Mouse (Mus musculus) kidney, postnatal 0 days (tissue): ENCODE measurements at regions not wholly inside any gene's neighbourhood (a gene's known extent, or its start where the extent isn't known, plus 50 kb on each side); places are given as distances from the start of the nearest gene placed in this dataset.

ENCODE experiments used
- ATAC-seq: fragments of 200-750 bp; cut with Nextera tagmentation; replicated peaks from 2 replicates; pipeline ENCODE4 v1.8.0; 2017; ENCODE audit warnings: low read depth, moderate number of reproducible peaks, moderate TSS enrichment, moderate library complexity; ENCODE audit not compliant: low FRiP score
- DNase-seq: peaks from one replicate; pipeline ENCODE4 v3.0.0-alpha.2; 2016; ENCODE audit warnings: low spot score
- H3K27ac ChIP-seq: fragments of 300-500 bp; sonication (generic); 2 replicates; pipeline ENCODE4 v1.5.1; 2014; ENCODE audit warnings: mild to moderate bottlenecking
- H3K27me3 ChIP-seq: fragments of 300-500 bp; sonication (generic); 2 replicates; pipeline ENCODE4 v1.6.1; 2014; ENCODE audit warnings: low read length, mixed read lengths; ENCODE audit not compliant: insufficient read depth
- H3K36me3 ChIP-seq: fragments of 300-500 bp; sonication (generic); 2 replicates; pipeline ENCODE4 v1.6.1; 2014; ENCODE audit warnings: low read length, mixed read lengths; ENCODE audit not compliant: insufficient read depth
- H3K4me1 ChIP-seq: fragments of 300-500 bp; sonication (generic); replicated peaks from 2 replicates; pipeline ENCODE4 v1.6.1; 2014; ENCODE audit warnings: antibody characterized with exemption, low read length, mixed read lengths; ENCODE audit not compliant: insufficient read depth
- H3K4me2 ChIP-seq: fragments of 300-500 bp; sonication (generic); 2 replicates; pipeline ENCODE4 v1.6.1; 2014; ENCODE audit warnings: mild to moderate bottlenecking, low read length, moderate library complexity, mixed read lengths
- H3K4me3 ChIP-seq: fragments of 300-500 bp; sonication (generic); replicated peaks from 2 replicates; pipeline ENCODE4 v1.5.1; 2014; ENCODE audit warnings: low read depth, low read length
- H3K9ac ChIP-seq: fragments of 300-500 bp; sonication (generic); 2 replicates; pipeline ENCODE4 v1.6.1; 2014; ENCODE audit warnings: low read depth, low read length
- H3K9me3 ChIP-seq: fragments of 300-500 bp; sonication (generic); replicated peaks from 2 replicates; pipeline ENCODE4 v1.6.1; 2016; ENCODE audit warnings: low read length, inconsistent platforms, mixed read lengths
- CTCF ChIP-seq: IDR thresholded peaks from 2 replicates; pipeline ENCODE4 v1.5.1; 2016; ENCODE audit warnings: antibody characterized with exemption, low read depth, mild to moderate bottlenecking, moderate library complexity
- WGBS: fragments of 180-500 bp; shearing (Covaris S2); extraction: QIAGEN DNeasy Blood & Tissue Kit; methylation state at CpG from one replicate; pipeline ENCODE4 v1.1.7; 2014; 5-methylcytosine and 5-hydroxymethylcytosine counted together

DNA sequence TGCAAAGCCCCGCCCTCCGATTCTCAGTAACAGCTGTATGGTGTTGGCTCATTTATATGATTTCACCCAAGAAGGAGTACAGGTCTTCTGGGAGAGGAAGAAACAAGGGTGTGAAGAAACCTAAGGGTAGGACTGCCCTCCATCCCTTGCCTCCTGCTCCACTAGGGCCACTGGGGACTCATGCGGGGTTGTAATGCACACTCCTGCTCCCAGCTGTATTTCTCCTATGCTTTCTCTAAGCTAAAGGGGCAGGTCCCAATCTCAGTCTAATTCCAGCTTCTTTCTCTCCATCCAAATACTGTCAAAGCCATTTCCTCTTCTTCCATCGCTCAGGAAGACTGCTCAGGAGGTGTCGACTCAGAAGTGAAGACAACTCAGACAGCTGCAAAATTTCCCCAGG, 1977.0 kb upstream of the Lrrc6 start:
- no peak for DNase-seq
- 81% methylated on average over 5 of the region's 5 CpGs for WGBS
- TF ChIP-seq CTCF, result no peak

DNA sequence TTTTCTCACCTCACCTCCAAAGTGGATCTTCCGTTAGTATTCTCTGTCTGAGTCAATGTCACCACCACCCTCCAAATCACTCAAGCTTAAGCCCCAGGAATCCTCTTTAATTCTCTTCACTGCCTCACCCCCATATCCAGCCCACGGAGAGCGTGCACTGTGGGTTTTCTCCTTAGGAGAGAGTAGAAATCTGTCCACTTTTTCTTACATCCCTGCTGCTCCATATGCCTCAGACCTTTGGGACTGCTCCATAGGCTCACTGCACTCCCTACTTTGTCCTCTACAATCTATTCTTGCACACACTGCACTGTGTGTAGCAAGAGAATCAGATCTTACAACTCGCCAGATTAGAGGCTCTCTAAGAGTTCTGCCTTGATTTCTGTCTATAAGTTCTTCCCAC, 1971.2 kb upstream of the Lrrc6 start:
- no peak for ATAC-seq
- no peak for DNase-seq
- H3K9me3 ChIP-seq, result no peaks in the 10 kb centered on the region
- H3K4me2 ChIP-seq, result no peak overlapping the region
- H3K27ac ChIP-seq, result no peak overlapping the region
- WGBS, result 88% methylated on average over 4 of the region's 4 CpGs
- no peaks in the 10 kb centered on the region for H3K27me3 ChIP-seq
- no peaks in the 10 kb centered on the region for H3K4me1 ChIP-seq
- H3K9ac ChIP-seq, result no peak overlapping the region
- no peak overlapping the region for H3K4me3 ChIP-seq
- no peak for TF ChIP-seq CTCF
- H3K36me3 ChIP-seq, result no peaks in the 10 kb centered on the region

More for the DNA sequence above, 1977.0 kb upstream of the Lrrc6 start:
- Histone ChIP-seq H3K4me3 (no peak overlapping the region), H3K4me1 (no peaks in the 10 kb centered on the region), H3K4me2 (no peak overlapping the region), H3K36me3 (no peaks in the 10 kb centered on the region), H3K9me3 (no peaks in the 10 kb centered on the region), H3K9ac (no peak overlapping the region), H3K27ac (no peak overlapping the region), H3K27me3 (no peaks in the 10 kb centered on the region)
- no peak for ATAC-seq

- Histone ChIP-seq H3K36me3 (no peaks in the 10 kb centered on the region), H3K27ac (no peak overlapping the region), H3K27me3 (no peaks in the 10 kb centered on the region), H3K4me2 (no peak overlapping the region), H3K4me3 (no peak overlapping the region), H3K9ac (no peak overlapping the region), H3K9me3 (no peaks in the 10 kb centered on the region), H3K4me1 (no peaks in the 10 kb centered on the region)
- TF ChIP-seq CTCF, result no peak
- ATAC-seq (no peak), DNase-seq (no peak)
- WGBS, result 51% methylated on average over 3 of the region's 3 CpGs
Measured at GRCm38 (mm10) chr15:68462851-68463250, 1962.1 kb upstream of the Lrrc6 start.

DNA sequence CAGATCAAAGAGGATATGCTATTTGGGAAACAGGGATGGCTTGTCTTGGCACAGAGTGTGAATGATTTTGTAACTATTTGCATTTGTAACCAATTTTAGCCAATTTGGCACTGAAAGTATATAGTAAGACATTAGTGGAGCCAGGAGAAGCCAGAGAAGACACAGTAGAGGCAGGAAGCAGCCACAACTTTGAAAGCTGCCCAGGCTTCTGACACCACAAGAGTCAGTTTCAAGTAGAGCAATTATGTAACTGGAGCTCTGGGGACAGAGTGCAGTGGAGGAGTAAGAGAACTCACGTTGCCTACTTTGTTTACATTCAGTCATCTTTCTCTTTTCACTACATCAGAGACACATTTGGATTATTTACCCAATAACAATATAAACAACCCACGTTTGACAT, 1956.5 kb upstream of the Lrrc6 start:
- Histone ChIP-seq H3K27ac (no peak overlapping the region), H3K9ac (no peak overlapping the region), H3K9me3 (no peaks in the 10 kb centered on the region), H3K4me1 (no peaks in the 10 kb centered on the region), H3K27me3 (no peaks in the 10 kb centered on the region), H3K36me3 (no peaks in the 10 kb centered on the region), H3K4me2 (no peak overlapping the region), H3K4me3 (no peak overlapping the region)
- no peak for TF ChIP-seq CTCF
- ATAC-seq (no peak), DNase-seq (no peak)
- 25% methylated on average over 2 of the region's 2 CpGs for WGBS

GRCm38 (mm10) chr15:68451971-68452370, 1951.3 kb upstream of the Lrrc6 start:
- Histone ChIP-seq H3K4me1 (no peaks in the 10 kb centered on the region), H3K4me3 (no peak overlapping the region), H3K4me2 (no peak overlapping the region), H3K9me3 (no peaks in the 10 kb centered on the region), H3K9ac (no peak overlapping the region), H3K27ac (no peak overlapping the region), H3K36me3 (no peaks in the 10 kb centered on the region), H3K27me3 (no peaks in the 10 kb centered on the region)
- DNase-seq (no peak), ATAC-seq (no peak)
- WGBS, result 24% methylated on average over 2 of the region's 2 CpGs
- no peak for TF ChIP-seq CTCF

DNA sequence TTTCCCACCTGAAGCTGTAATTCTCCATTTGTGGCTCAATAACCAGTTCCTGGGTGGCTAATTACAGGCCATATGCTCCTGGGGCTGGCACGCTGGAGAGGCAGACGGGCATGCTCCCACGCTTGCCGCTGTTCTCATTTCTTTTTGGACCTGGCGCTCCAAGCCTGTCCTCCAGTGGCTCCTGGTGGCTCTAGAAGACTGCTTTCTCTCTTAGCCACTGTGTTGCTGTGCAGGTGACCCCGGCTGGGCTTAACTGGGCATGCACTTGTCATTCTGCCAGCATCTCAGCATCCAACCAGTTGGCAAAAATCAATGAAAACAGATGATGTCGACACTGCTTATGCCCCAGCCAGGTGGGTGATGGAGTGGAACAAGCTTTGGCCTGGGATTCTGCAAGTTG, 1944.6 kb upstream of the Lrrc6 start:
- Histone ChIP-seq H3K27ac (no peak overlapping the region), H3K27me3 (no peaks in the 10 kb centered on the region), H3K4me1 (no peaks in the 10 kb centered on the region), H3K9ac (no peak overlapping the region), H3K4me3 (no peak overlapping the region), H3K4me2 (no peak overlapping the region), H3K9me3 (no peaks in the 10 kb centered on the region), H3K36me3 (no peaks in the 10 kb centered on the region)
- DNase-seq (no peak), ATAC-seq (no peak)
- no peak for TF ChIP-seq CTCF
- 49% methylated on average over 7 of the region's 7 CpGs for WGBS

- no peaks in the 10 kb centered on the region for H3K36me3 ChIP-seq
- H3K9ac ChIP-seq, result no peak overlapping the region
- H3K4me3 ChIP-seq, result no peak overlapping the region
- ATAC-seq (no peak), DNase-seq (no peak)
- H3K4me1 ChIP-seq, result no peaks in the 10 kb centered on the region
- H3K9me3 ChIP-seq, result no peaks in the 10 kb centered on the region
- 57% methylated on average over 9 of the region's 9 CpGs for WGBS
- H3K4me2 ChIP-seq, result no peak overlapping the region
- no peak overlapping the region for H3K27ac ChIP-seq
- no peaks in the 10 kb centered on the region for H3K27me3 ChIP-seq
- TF ChIP-seq CTCF, result no peak
Measured at GRCm38 (mm10) chr15:68440636-68441035, 1939.9 kb upstream of the Lrrc6 start.
